In the genomic region with DNA sequence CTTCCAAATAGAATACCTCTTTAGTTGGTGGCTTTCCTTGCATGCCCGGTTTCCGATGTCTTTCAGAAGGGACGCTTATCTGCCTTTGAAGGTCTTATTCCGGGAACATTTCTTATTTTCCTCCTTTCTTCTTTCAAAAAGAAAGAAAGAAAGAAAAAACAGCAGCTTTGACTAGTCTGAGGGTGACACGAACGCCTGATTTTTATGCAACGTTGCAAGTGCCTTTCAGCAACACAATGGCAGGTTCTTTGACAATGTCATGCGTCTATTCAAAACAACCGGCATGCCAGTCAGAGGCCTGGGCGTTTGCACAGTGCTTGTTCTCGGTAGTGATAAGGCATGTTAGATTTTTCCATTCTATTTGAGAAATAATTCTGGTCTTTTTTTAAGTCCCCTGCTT, we compare ENCODE assay signal across 23 mouse cellular contexts. TPM values are rescaled to one million over a fixed set of nuclear protein-coding genes. Genes with fewer than 3 reads are reported as not detected.
"Had no signal": no experiment of that assay in that cellular context is flagged by ENCODE, and none has a peak within 500 bp of the region (broad histone marks: within the 10 kb centered on the region; RNA-seq: fewer than 3 reads in every experiment).

No protein-coding gene starts in this region.

- H3K27ac ChIP-seq: kidney, postnatal 0 days; left cerebral cortex, adult 2 months; limb, embryonic 10.5 days; liver, embryonic 15.5 days; neural tube, embryonic 15.5 days had no signal

- H3K9me3 ChIP-seq: limb, embryonic 10.5 days; liver, embryonic 15.5 days; neural tube, embryonic 15.5 days had no signal

- H3K4me3 ChIP-seq: left cerebral cortex, adult 2 months; limb, embryonic 10.5 days; liver, embryonic 15.5 days; myocyte; neural tube, embryonic 15.5 days had no signal

- H3K9ac ChIP-seq: liver, embryonic 15.5 days; neural tube, embryonic 15.5 days had no signal

- H3K27me3 ChIP-seq: liver, embryonic 15.5 days; neural tube, embryonic 15.5 days had no signal

- H3K36me3 ChIP-seq: limb, embryonic 10.5 days; liver, embryonic 15.5 days; neural tube, embryonic 15.5 days had no signal

- DNase-seq: kidney, adult 9 months; lung, adult 2 months; lung, postnatal 4 days; right cerebral cortex, adult 18-20 months; right cerebral cortex, postnatal 25 days; thymus, postnatal 36 days had no signal

- H3K4me2 ChIP-seq: liver, embryonic 11.5 days; liver, embryonic 15.5 days; neural tube, embryonic 15.5 days had no signal

- ATAC-seq: lung, postnatal 0 days had no signal

- H3K4me1 ChIP-seq: limb, embryonic 10.5 days; liver, embryonic 15.5 days had no signal

RNA-seq across cellular contexts. Expression of a gene that starts 19.7 kb away (rescaled TPM):
- total RNA-seq: layer of hippocampus, adult 8-10 months; layer of hippocampus, postnatal 25 days; left cerebral cortex, adult 2 months; left cerebral cortex, postnatal 14 days; megakaryocyte, adult 5-6 weeks had no signal
- polyA plus RNA-seq: kidney, postnatal 0 days; large intestine, adult 2 months; limb, embryonic 10.5 days; liver, embryonic 11.5 days; liver, embryonic 15.5 days; lung, adult 2 months; lung, postnatal 0 days; myocyte; neural tube, embryonic 11.5 days; neural tube, embryonic 15.5 days; small intestine, adult 2 months; stomach, embryonic 16.5 days; thymus, postnatal 0 days had no signal
